Mouse (Mus musculus) thymus, postnatal 25 days (tissue): Measurements from ENCODE around the gene Atrnl1.

ENCODE experiments used
- DNase-seq: peaks from one replicate; pipeline ENCODE4 v3.0.0; 2022

The Atrnl1 gene

DNA sequence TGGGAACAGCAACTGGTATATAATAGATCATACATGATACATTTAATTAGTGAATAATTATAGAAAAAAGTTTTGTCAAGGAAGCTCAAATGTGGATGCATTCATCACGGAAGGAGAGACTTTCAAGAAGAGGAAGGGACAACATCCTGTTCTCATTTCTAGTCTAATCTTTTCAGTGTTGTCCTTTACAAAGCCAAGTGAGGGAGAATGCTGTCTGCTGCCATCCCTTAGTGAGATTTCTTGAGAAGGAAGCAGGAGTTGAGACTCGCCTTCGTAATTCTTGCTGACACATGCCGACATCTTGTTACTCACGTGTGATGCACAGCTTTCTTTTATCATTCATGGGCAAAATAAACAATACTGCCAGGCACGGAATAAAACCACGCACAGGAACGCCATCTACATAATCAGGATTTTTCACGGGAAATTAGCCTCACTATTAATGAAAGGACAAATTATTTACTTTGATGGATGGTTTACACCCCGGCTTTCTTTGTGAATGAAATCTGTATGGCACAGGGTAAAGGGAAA is 316.2 kb downstream of the Atrnl1 start:
- DNase-seq = no peak

- DNase-seq = peak; percentile 6
These were observed 317.0 kb downstream of the Atrnl1 start for GRCm38 (mm10) chr19:57927566-57928523.

DNA sequence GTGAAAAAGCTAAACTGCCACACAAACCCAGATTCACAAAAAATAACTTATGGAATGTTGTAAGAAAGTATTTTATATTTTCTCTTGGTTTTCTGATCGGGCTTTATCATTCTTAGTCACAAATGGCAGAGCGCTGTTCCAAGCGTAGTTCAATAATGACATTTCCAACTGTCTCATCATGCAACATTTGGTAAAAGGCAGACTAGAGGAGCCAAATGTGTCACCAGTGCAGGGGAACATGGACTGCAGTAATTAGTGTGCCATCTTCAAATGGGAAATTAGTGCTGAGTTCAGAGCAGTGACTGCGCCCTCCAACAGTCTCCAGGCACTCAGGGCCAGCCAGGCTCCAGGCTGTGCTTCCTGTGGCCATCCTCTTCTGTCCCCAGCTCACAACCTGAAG is 320.8 kb downstream of the Atrnl1 start:
- no peak for DNase-seq

GRCm38 (mm10) chr19:57936865-57937264 is 326.0 kb downstream of the Atrnl1 start:
- DNase-seq = no peak

- DNase-seq = no peak
These were observed 328.3 kb downstream of the Atrnl1 start for GRCm38 (mm10) chr19:57939166-57939565.

GRCm38 (mm10) chr19:57941529-57941928 is 330.7 kb downstream of the Atrnl1 start:
- DNase-seq = no peak

DNA sequence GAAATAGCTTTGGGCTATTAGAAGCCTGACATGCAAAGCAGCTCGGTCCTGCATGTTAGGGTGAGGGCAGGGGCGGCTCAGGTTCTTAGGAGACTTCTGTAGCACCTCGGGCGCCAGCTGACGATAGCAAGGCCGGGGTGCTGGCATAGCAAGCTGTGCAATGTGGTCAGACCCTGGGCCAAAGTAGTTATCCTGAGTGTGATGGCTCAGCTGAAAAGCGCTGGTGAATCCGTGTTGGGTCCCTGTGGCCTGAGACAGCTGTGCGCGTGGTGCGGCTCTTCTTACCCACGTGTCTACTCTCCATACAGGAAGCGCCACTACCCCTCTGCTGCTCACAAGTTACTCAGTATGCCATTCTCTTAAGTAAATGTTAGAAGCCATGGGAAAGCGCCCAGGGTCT is 331.4 kb downstream of the Atrnl1 start:
- DNase-seq = no peak

DNA sequence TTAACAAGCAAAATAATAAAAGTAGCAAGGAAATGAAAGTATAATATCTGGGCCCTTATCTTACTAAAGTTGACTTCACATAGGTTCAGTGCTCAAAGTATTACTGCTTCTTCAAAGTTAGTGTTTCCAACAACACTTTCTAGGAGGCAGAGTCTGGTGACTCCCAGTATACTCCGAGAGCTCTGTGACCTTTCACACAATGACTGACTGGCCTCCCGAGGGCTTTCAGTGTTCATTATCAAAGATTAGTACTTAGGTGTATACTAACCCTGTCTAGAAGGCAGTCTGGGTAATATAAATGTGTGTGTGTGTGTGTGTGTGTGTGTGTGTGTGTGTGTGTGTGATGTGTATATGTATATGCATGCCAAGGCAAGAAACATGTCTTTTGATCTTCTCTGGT is 332.5 kb downstream of the Atrnl1 start:
- DNase-seq = no peak

DNA sequence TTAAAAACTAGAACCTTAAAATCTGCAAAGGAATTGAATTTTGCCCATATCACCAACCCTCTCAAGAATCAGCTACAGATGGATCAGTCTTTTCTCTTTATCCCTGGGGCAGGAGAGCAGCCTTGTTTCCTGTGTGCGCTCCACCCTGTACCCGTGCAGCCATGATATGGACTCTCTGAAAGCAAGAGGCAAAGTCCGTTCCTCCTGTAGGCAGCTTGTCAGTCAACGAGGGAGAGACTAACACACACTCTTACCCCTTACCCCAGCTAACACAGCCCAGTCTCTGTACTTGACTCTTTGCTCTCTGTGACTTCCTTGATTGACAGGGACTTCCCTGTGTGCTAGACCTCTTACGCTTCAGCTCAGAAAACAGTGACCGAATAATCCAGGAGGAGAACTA is 333.8 kb downstream of the Atrnl1 start:
- no peak for DNase-seq

GRCm38 (mm10) chr19:57945626-57946250 is 334.9 kb downstream of the Atrnl1 start:
- DNase-seq = no peak

GRCm38 (mm10) chr19:57948489-57948888 is 337.7 kb downstream of the Atrnl1 start:
- DNase-seq = no peak

DNA sequence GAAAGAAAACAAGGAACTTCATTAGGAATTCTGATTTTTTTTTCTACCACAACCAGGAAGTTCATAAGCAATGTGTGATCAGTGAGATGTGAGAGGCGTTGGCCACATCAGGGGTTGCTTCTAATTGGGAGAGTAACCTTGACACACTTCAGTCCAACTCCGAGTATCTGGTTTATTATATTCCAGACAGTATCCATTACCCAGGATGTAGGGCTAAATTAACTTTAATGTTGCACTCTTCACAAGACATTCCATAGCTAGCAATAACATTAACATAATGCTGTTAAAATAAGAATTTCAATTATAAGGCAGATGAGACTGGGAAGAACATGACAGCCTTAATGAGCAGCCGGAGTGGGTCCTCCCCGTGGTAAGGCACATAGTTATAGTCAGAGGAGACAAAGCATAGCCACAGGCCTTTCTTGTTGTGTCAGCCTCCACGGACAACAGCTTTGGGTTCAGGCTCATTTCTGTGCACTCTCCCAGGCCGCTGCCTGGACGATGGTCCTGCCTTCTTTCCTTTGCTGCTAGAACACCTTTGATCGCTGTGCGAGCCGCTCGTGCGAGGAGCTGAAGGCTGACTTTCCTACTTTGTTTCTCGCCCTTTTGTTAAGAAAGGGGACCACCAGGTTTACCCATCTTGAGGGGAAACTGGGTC is 338.6 kb downstream of the Atrnl1 start:
- DNase-seq = no peak

DNA sequence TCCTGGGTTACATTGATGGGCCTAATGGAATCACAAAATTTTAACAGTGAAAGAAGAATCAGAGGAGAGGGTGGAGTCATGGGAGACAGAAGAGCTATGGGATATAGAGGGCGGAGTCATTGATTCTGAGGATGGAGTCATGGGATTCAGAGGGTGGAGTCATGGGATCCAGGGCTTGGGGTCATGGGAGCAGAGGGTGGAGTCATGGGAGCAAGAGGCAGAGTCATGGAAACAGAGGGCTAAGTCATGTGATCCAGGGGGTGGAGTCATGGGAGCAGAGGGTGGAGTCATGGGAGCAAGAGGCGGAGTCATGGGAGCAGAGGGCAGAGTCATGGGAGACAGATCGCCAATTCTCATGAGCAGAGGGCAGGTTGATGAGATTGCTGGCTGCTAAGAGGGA is 343.3 kb downstream of the Atrnl1 start:
- no peak for DNase-seq

- no peak for DNase-seq
These were observed 345.6 kb downstream of the Atrnl1 start for GRCm38 (mm10) chr19:57956459-57956858.

- no peak for DNase-seq
These were observed 346.5 kb downstream of the Atrnl1 start for GRCm38 (mm10) chr19:57957363-57957762.

DNA sequence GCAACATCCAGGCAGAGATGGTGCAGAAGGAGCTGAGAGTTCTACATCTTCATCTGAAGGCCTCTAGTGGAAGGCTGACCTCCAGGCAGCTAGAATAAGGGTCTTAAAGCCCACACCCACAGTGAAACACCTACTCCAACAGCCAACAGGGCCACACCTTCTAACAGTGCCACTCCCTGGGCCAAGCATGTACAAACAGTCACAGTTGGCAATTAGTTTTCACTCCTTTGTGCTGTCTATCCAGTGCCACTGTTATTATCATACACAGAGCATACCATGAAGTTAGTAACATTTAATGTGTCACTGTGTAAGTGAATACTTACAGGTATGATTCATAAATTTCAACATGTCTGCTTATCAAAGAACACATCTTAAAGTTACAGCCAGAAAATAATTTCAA is 347.3 kb downstream of the Atrnl1 start:
- DNase-seq = no peak

DNA sequence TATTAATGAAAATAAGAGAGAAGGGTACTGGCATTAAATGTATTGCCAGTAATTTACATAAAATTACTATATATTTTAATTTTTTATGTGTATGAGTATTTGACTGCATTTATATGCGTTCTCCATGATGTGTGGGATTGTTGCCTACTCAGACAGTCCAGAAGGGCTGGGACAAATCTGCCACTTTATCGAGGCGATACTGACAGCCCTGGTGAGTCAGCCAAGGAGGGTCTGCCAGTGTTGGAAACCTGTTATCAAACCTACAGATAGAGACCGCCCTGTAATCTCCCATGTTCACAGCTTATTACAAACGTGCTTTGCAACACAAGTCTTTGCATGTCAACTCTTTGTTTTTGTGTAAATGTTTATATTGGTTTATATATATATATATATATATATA is 347.9 kb downstream of the Atrnl1 start:
- no peak for DNase-seq

- no peak for DNase-seq
These were observed 350.5 kb downstream of the Atrnl1 start for GRCm38 (mm10) chr19:57961321-57961720.

GRCm38 (mm10) chr19:57961738-57962640 is 351.2 kb downstream of the Atrnl1 start:
- no peak for DNase-seq

GRCm38 (mm10) chr19:57963874-57964273 is 353.0 kb downstream of the Atrnl1 start:
- no peak for DNase-seq

GRCm38 (mm10) chr19:57969766-57970165 is 358.9 kb downstream of the Atrnl1 start:
- no peak for DNase-seq

DNA sequence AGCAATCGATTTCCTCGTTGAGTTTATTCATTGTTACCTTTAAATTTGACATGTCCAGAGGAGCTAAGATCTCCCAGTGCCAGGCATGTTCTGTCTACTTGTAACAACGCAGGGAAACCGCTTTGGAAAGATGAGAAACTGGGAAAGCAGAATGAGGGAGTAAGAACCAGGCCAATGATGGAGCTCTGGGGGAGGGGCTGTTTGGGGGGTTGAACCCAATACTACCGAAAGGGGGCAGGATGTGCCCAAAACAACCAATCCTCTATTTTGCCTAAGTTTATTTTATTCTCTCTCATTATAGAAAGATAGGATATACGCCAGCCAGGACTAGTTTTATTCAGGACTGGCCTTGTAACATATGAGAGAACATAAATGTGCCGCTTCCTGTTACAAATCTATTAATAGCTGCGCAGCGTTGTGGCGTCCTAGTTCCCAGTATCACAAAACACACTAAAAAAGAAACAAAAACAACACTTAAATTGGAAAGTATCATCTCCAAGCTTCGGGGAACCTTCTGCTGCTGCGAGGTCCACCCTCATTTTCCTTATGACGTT is 359.6 kb downstream of the Atrnl1 start:
- DNase-seq = no peak
